8 mouse cellular contexts compared by ENCODE assay signal in genomic region chr9:31266013-31266659, GRCm38 (mm10). TPM values are rescaled to one million over a fixed set of nuclear protein-coding genes. Genes with fewer than 3 reads are reported as not detected.
DNase-seq lines count a peak whose midpoint lies in the region; ATAC-seq and TF ChIP-seq lines count a peak whose summit lies in the region.

No protein-coding gene starts in this region.

- H3K4me1 ChIP-seq in MEL (ENCODE audit: control insufficient read depth in 1 of 2, insufficient read depth in 2 of 2, low read length in 2 of 2): peaks cover 6 to 11% of the 10 kb centered on the region in 2 experiments
- peaks cover 36% of the 10 kb centered on the region for H3K4me1 ChIP-seq in heart, embryonic 12.5 days (replicated peaks)

- no peaks in the 10 kb centered on the region for H3K79me2 ChIP-seq in MEL (ENCODE audit: control insufficient read depth, insufficient read depth, low read length, poor library complexity)

- DNase-seq in heart, adult 18-20 months: peak; percentile 36 to 42
- DNase-seq in heart, postnatal 25 days (ENCODE audit: low spot score): no peak
- peak; percentile 70 for DNase-seq in MEL (ENCODE audit: low read depth, low spot score)
- peak; percentile 57 for DNase-seq in lung, postnatal 10 days
- no peak for DNase-seq in cerebellum, postnatal 25 days

- peak overlapping the region; percentile 21 for H3K4me2 ChIP-seq in heart, embryonic 12.5 days

- 13% methylated on average over 5 of the region's 5 CpGs for WGBS in heart, embryonic 12.5 days

- TF ChIP-seq EP300 in MEL (IDR thresholded peaks at IDR 0.05; ENCODE audit: low read depth in 1 of 2, low read length in 2 of 2): peak; percentile 12 to 27; a peak in 2 of 4 replicates

- intact Hi-C loops in heart, postnatal 25 days (cut with DNase I): no loop called here

- no peaks in the 10 kb centered on the region for H3K27me3 ChIP-seq in MEL (ENCODE audit: control insufficient read depth in 1 of 2, insufficient read depth in 2 of 2, low read length in 2 of 2)
- H3K27me3 ChIP-seq in heart, embryonic 12.5 days (replicated peaks): no peaks in the 10 kb centered on the region

- H3K9ac ChIP-seq in MEL (ENCODE audit: control insufficient read depth, low read depth, low read length, poor library complexity, severe bottlenecking): peak overlapping the region; percentile 43
- no peak overlapping the region for H3K9ac ChIP-seq in heart, embryonic 12.5 days

- TF ChIP-seq RAD21 in MEL (IDR thresholded peaks at IDR 0.05; ENCODE audit: low read depth, low read length): no peak

- no peak for TF ChIP-seq CTCF in MEL (IDR thresholded peaks at IDR 0.05 in 2 of 3, conservative IDR thresholded peaks at IDR 0.05 in 1 of 3; ENCODE audit: control insufficient read depth in 1 of 3, insufficient read depth in 1 of 3, low read depth in 2 of 3, low read length in 3 of 3, poor library complexity in 1 of 3, severe bottlenecking in 1 of 3)

- ATAC-seq in heart, embryonic 12.5 days (ENCODE audit: insufficient number of reproducible peaks, low FRiP score): peak; percentile 61; the same call in 1 of the 2 replicates
- no peak for ATAC-seq in inflammation-experienced regulatory T-cells, adult 6 months
- ATAC-seq in activated CD4-positive, CD25-positive, alpha-beta regulatory T cell, adult 4 months: no peak

- TF ChIP-seq POLR2A in MEL (IDR thresholded peaks at IDR 0.05; ENCODE audit: control insufficient read depth in 1 of 2, insufficient read depth in 1 of 2, low read depth in 1 of 2, low read length in 2 of 2, poor library complexity in 1 of 2): no peak

- H3K4me3 ChIP-seq in MEL (ENCODE audit: control insufficient read depth in 1 of 2, insufficient read depth in 1 of 2, low read depth in 2 of 2, low read length in 2 of 2): peak overlapping the region in 1 of 2 experiments; percentile 10; a peak in 1 of 4 replicates
- no peak overlapping the region for H3K4me3 ChIP-seq in heart, embryonic 12.5 days

- H3K27ac ChIP-seq in MEL (ENCODE audit: control insufficient read depth, low read depth, low read length): peak overlapping the region; percentile 46; the same call in 1 of the 2 replicates
- peak overlapping the region; percentile 61 for H3K27ac ChIP-seq in heart, embryonic 12.5 days (ENCODE audit: poor library complexity, severe bottlenecking)

- H3K36me3 ChIP-seq in MEL (ENCODE audit: control insufficient read depth in 1 of 2, insufficient read depth in 2 of 2, low read length in 2 of 2): peaks cover 0 to 14% of the 10 kb centered on the region in 2 experiments; a peak in 2 of 4 replicates
- no peaks in the 10 kb centered on the region for H3K36me3 ChIP-seq in heart, embryonic 12.5 days

- no peaks in the 10 kb centered on the region for H3K9me3 ChIP-seq in MEL (replicated peaks; ENCODE audit: insufficient read depth, low read length)
- H3K9me3 ChIP-seq in heart, embryonic 12.5 days (replicated peaks): no peaks in the 10 kb centered on the region

TF ChIP-seq in MEL, 35 proteins besides CTCF, POLR2A, EP300 and RAD21:
- 0 out of 2 replicates have a peak, but pooled peaks have one; percentile 3 for TF ChIP-seq TBP (IDR thresholded peaks at IDR 0.05; ENCODE audit: low read depth, low read length)
- TF ChIP-seq GATA1 (IDR thresholded peaks at IDR 0.05; ENCODE audit: low read depth, low read length): peak; percentile 37; the same call in 1 of the 2 replicates
- no peak for TF ChIP-seq ZNF384 (IDR thresholded peaks at IDR 0.05; ENCODE audit: low read depth, low read length)

RNA-seq across cellular contexts. Expression of gene Prdm10, which starts 14.2 kb away (rescaled TPM):
- total RNA-seq in heart, adult 18-20 months (2021): 1 to 10 TPM; 4.2 to 5.0 TPM
- 1 to 10 TPM; 5.1 to 5.4 TPM for total RNA-seq in heart, postnatal 25 days (2021)
- total RNA-seq in MEL (2012; rRNA removed): 3.4 and 4.9 TPM in 2 replicates
- polyA plus RNA-seq in MEL (2012; ENCODE audit: insufficient read depth in 1 of 2, insufficient read length in 2 of 2, low read depth in 1 of 2, low replicate concordance in 2 of 2, missing spikeins in 1 of 2): 1 to 10 TPM in 1 of 2 experiments, not detected in 1; 8.7 TPM
- 5.4 and 5.7 TPM in 2 replicates for polyA plus RNA-seq in heart, embryonic 12.5 days (2016; fragmentation: Nextera tagmentation; extraction: Ambion mirVana)
- 1 to 10 TPM; 7.7 to 9.0 (median 8.5) TPM for polyA plus RNA-seq in inflammation-experienced regulatory T-cells, adult 6 months (2017; shearing (Covaris generic))
- 1 to 10 TPM; 7.3 to 7.8 TPM for polyA plus RNA-seq in activated CD4-positive, CD25-positive, alpha-beta regulatory T cell, adult 4 months (2017; shearing (Covaris generic))

RNA-seq across cellular contexts. Expression of gene Aplp2, which starts 54.5 kb away (rescaled TPM):
- 100 to 1,000 TPM; 318 to 322 TPM for total RNA-seq in heart, adult 18-20 months (2021)
- total RNA-seq in heart, postnatal 25 days (2021): 100 to 1,000 TPM; 285 to 296 TPM
- total RNA-seq in MEL (2012; rRNA removed): 33.5 and 37.6 TPM in 2 replicates
- 10 to 100 TPM in 1 of 2 experiments, not detected in 1; 60.6 TPM for polyA plus RNA-seq in MEL (2012; ENCODE audit: insufficient read depth in 1 of 2, insufficient read length in 2 of 2, low read depth in 1 of 2, low replicate concordance in 2 of 2, missing spikeins in 1 of 2)
- polyA plus RNA-seq in heart, embryonic 12.5 days (2016; fragmentation: Nextera tagmentation; extraction: Ambion mirVana): 344 and 358 TPM in 2 replicates
- polyA plus RNA-seq in inflammation-experienced regulatory T-cells, adult 6 months (2017; shearing (Covaris generic)): 100 to 1,000 TPM in 1 of 3 experiments, 10 to 100 TPM in 2; 65.4 to 108 (median 70.8) TPM
- 10 to 100 TPM; 66.4 to 72.8 TPM for polyA plus RNA-seq in activated CD4-positive, CD25-positive, alpha-beta regulatory T cell, adult 4 months (2017; shearing (Covaris generic))

Comparison
In these comparisons a context has a peak if more than half of its experiments do, and no peak if none do; other contexts are left out.
1. DNase-seq: peak in heart, adult 18-20 months (2 of 2), MEL (single experiment) and lung, postnatal 10 days (single experiment); none in heart, postnatal 25 days (single experiment) and cerebellum, postnatal 25 days (0 of 2).